Mouse (Mus musculus): ENCODE measurements at regions not wholly inside any gene's neighbourhood (a gene's known extent, or its start where the extent isn't known, plus 50 kb on each side); places are given as distances from the start of the nearest gene placed in this dataset.

DNA sequence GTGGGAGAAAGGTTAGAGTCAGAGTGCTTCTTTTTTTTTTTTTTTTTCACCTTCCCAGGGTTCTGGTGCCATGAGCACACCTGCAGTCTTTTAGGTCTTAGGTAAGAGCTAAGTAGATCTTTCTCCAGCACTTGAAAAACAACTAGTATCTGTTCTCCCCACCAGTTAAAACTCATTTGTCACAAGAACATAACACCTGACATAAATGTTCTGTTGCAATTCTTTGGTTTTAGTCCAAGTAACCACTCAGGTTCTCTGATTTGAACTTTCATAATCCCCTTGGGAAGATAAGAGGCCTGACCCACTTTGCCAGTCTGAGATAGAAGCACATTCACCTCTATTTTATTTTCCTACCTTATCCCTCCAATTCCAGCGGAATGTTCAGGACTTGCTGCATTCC is 225.5 kb upstream of the Zpld1 start:
- TF ChIP-seq CTCF (IDR thresholded peaks at IDR 0.05; ENCODE audit: borderline replicate concordance, insufficient read depth, low read length) (no peak), POLR2A (IDR thresholded peaks at IDR 0.05; ENCODE audit: low read depth, low read length) (no peak)
